Mouse (Mus musculus): ENCODE results near the gene Gm20388. TPM values are rescaled to one million over a fixed set of nuclear protein-coding genes. Genes with fewer than 3 reads are reported as not detected.

Gm20388 gene
- polyA plus RNA-seq, 1 experiment from 2014 or later: 7.4 TPM

- peaks cover 99% of the 10 kb centered on the region for H3K36me3 ChIP-seq
- H3K4me1 ChIP-seq: peaks cover 57% of the 10 kb centered on the region
- no peak overlapping the region for H3K27ac ChIP-seq
- no peak overlapping the region for H3K4me3 ChIP-seq (replicated peaks)
- no peak overlapping the region for H3K9ac ChIP-seq
- no peaks in the 10 kb centered on the region for H3K27me3 ChIP-seq
- no peaks in the 10 kb centered on the region for H3K9me3 ChIP-seq (replicated peaks)
- whole genome bisulfite sequencing: 66% methylated on average over 11 of the region's 11 CpGs
- no peak overlapping the region for H3K4me2 ChIP-seq
- ATAC-seq (replicated peaks; ENCODE audit: low FRiP score): no peak
These were observed 663.2 kb downstream of the Gm20388 start for GRCm38 (mm10) chr8:120573866-120574265.

DNA sequence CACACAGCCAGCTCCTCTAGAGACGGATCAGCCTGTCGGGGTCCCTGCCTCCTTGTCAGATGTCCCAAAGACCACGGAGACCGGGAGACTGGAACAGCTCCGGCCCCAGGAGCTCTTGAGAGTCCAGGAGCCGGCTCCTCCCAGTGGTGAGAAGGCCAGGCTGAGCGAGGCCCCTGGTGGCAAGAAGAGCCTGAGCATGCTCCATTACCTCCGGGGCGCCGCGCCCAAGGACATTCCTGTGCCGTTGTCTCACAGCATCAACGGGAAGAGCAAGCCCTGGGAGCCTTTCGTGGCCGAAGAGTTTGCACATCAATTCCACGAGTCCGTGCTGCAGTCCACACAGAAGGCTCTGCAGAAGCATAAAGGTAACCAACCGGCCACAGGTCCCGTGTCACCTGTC, 664.3 kb downstream of the Gm20388 start:
- 0 out of 2 replicates have a peak, but pooled peaks have one; percentile 17 for ATAC-seq (replicated peaks; ENCODE audit: low FRiP score)
- Histone ChIP-seq H3K36me3 (peaks cover 99% of the 10 kb centered on the region), H3K27me3 (no peaks in the 10 kb centered on the region), H3K9me3 (replicated peaks) (no peaks in the 10 kb centered on the region), H3K27ac (0 out of 2 replicates have a peak overlapping the region, but pooled peaks have one; percentile 10), H3K4me1 (peaks cover 57% of the 10 kb centered on the region), H3K4me3 (replicated peaks) (no peak overlapping the region), H3K4me2 (no peak overlapping the region), H3K9ac (no peak overlapping the region)
- WGBS: 58% methylated on average over 19 of the region's 19 CpGs

DNA sequence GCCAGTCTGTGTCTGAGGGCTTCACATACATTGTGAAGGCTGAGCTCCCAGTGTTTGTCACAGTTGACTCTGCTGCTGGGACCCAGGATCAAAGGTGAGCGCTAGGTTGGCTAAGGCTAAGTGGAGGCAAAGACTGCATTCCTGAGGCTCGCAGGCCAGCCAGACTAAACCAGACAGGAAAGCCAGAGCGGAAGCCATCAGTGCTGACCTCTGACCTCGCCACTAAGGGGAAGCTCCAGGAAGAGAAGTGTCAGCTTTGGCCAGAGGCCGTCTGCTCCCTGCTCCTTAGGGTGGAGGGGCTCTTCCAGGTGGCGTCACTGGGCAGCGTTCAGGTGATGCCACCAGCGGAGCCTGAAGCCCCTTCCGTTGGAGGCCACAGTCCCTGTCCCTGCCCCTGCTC, 665.2 kb downstream of the Gm20388 start:
- Histone ChIP-seq H3K36me3 (peaks cover 100% of the 10 kb centered on the region), H3K27me3 (no peaks in the 10 kb centered on the region), H3K4me3 (replicated peaks) (no peak overlapping the region), H3K27ac (peak overlapping the region; percentile 23; the same call in 1 of the 2 replicates), H3K4me1 (peaks cover 53% of the 10 kb centered on the region), H3K9me3 (replicated peaks) (no peaks in the 10 kb centered on the region), H3K4me2 (no peak overlapping the region), H3K9ac (0 out of 2 replicates have a peak overlapping the region, but pooled peaks have one; percentile 17)
- no peak; the same call in 1 of the 2 replicates for ATAC-seq (replicated peaks; ENCODE audit: low FRiP score)
- WGBS: 43% methylated on average over 9 of the region's 9 CpGs

DNA sequence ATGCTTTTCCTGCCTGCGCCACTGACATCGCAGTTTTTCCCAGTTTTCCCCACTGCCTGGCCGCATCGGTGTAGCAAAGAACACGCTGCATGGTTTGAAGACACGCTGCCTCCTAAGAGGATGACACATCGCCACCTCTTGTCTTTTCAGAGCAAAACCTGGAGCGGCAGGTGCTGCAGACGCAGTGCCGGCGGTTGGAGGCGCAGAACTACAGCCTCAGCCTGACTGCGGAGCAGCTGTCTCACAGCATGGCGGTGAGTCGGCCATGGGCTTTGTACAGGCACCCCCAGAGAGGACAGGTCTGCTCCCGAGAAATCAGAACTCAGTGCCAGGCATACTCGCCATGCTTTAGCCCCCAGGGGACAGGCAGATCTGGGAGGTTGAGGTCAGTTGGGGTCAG, 667.2 kb downstream of the Gm20388 start:
- no peaks in the 10 kb centered on the region for H3K9me3 ChIP-seq (replicated peaks)
- no peak overlapping the region for H3K9ac ChIP-seq
- no peak overlapping the region for H3K27ac ChIP-seq
- no peak overlapping the region for H3K4me3 ChIP-seq (replicated peaks)
- no peaks in the 10 kb centered on the region for H3K27me3 ChIP-seq
- ATAC-seq (replicated peaks; ENCODE audit: low FRiP score): no peak
- no peak overlapping the region for H3K4me2 ChIP-seq
- H3K4me1 ChIP-seq: peaks cover 47% of the 10 kb centered on the region
- WGBS: 92% methylated on average over 17 of the region's 17 CpGs
- H3K36me3 ChIP-seq: peaks cover 100% of the 10 kb centered on the region

- Histone ChIP-seq H3K36me3 (peaks cover 88% of the 10 kb centered on the region), H3K4me3 (replicated peaks) (no peak overlapping the region), H3K4me1 (peaks cover 30% of the 10 kb centered on the region), H3K27me3 (no peaks in the 10 kb centered on the region), H3K4me2 (no peak overlapping the region), H3K9me3 (replicated peaks) (no peaks in the 10 kb centered on the region), H3K27ac (no peak overlapping the region), H3K9ac (no peak overlapping the region)
- WGBS: 83% methylated on average over 8 of the region's 8 CpGs
- ATAC-seq (replicated peaks; ENCODE audit: low FRiP score): no peak
These were observed 669.8 kb downstream of the Gm20388 start for GRCm38 (mm10) chr8:120580336-120581000.

GRCm38 (mm10) chr8:120581329-120581728, 670.7 kb downstream of the Gm20388 start:
- Histone ChIP-seq H3K4me3 (replicated peaks) (no peak overlapping the region), H3K9ac (no peak overlapping the region), H3K4me2 (no peak overlapping the region), H3K36me3 (peaks cover 85% of the 10 kb centered on the region), H3K9me3 (replicated peaks) (no peaks in the 10 kb centered on the region), H3K27me3 (no peaks in the 10 kb centered on the region), H3K27ac (0 out of 2 replicates have a peak overlapping the region, but pooled peaks have one; percentile 16), H3K4me1 (peaks cover 21% of the 10 kb centered on the region)
- WGBS: 80% methylated on average over 12 of the region's 12 CpGs
- ATAC-seq (replicated peaks; ENCODE audit: low FRiP score): no peak

DNA sequence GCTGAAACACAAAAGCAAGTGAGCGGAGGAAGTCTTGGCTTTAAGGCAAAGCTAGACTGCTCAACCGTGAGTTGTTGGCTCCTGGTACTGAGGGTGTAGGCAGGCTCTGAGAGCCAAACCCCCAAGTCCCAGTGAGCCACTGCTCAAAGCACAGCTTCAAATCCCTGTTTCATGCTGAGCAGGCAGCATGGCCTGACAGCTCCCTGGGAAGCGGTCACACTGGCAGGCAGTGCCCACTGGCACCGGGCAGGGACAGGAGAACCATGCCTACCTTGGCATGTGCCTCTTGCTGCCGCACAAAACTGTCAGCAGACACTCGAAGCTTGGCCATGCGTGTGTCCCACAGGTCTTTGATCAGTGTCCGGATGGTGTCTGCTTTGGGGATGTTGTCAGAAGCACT, 671.2 kb downstream of the Gm20388 start:
- 0 out of 2 replicates have a peak overlapping the region, but pooled peaks have one; percentile 16 for H3K27ac ChIP-seq

GRCm38 (mm10) chr8:120585521-120585920, 674.9 kb downstream of the Gm20388 start:
- H3K27me3 ChIP-seq: no peaks in the 10 kb centered on the region
- H3K36me3 ChIP-seq: peaks cover 43% of the 10 kb centered on the region
- no peak for ATAC-seq (replicated peaks; ENCODE audit: low FRiP score)
- H3K9ac ChIP-seq: no peak overlapping the region
- no peaks in the 10 kb centered on the region for H3K9me3 ChIP-seq (replicated peaks)
- WGBS: 89% methylated on average over 10 of the region's 10 CpGs
- no peak overlapping the region for H3K27ac ChIP-seq
- H3K4me1 ChIP-seq: peaks cover 38% of the 10 kb centered on the region
- H3K4me2 ChIP-seq: no peak overlapping the region
- H3K4me3 ChIP-seq (replicated peaks): no peak overlapping the region

More for the DNA sequence above, 671.2 kb downstream of the Gm20388 start:
- Histone ChIP-seq H3K27me3 (no peaks in the 10 kb centered on the region), H3K4me1 (peaks cover 17% of the 10 kb centered on the region), H3K9ac (no peak overlapping the region), H3K4me2 (no peak overlapping the region), H3K9me3 (replicated peaks) (no peaks in the 10 kb centered on the region), H3K36me3 (peaks cover 80% of the 10 kb centered on the region), H3K4me3 (replicated peaks) (no peak overlapping the region)
- no peak for ATAC-seq (replicated peaks; ENCODE audit: low FRiP score)
- 79% methylated on average over 8 of the region's 8 CpGs for WGBS

DNA sequence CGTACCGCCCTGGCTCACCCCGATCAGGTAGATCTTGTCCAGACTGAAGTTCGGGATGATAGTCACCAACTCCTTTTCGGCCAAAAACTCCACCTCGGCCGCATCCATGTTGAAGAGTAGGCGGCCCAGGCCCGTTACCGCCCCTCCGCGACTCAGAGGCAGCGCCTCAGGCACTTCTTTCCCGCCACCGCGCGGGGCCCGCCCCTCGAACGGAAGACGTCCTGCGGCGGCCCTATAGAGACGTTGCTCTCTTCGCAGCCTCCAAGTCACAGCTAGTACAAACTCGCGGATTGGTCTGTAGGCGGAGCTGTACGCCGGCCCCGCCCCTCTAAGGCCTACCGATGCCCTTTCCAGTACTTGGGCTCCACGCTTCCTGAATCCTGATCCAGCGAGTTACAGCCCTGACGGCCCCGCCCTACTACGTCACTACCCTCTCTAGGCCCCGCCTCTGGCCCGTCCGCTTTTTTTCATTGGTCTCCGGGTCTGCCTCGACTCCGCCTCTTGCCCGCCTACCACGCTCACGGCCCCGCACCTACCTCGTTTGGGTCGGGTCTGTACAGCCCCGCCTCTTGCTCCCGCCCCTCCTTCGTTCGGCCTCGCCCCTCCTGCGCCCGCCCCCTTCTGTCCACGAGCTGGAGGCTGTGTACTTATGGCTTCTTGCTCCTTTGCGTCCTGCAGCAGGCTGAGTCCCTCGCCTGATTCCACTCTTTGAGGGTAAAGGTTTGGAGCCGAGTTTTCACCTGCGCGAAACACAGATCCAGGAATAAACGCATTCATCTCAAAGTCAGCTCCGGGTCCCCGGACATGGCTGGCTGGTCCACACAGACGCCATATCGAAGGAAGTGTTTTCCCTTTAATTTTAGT, 678.5 kb downstream of the Gm20388 start, which contains the start of gene Gins2:
Gene Gins2 (minus strand): TSS at position 397 of the 864 bp plus-strand sequence.
- H3K36me3 ChIP-seq: peaks cover 13% of the 10 kb centered on the region; the same call in 1 of the 2 replicates
- ATAC-seq (replicated peaks; ENCODE audit: low FRiP score): peak; percentile 99
- no peaks in the 10 kb centered on the region for H3K9me3 ChIP-seq (replicated peaks)
- H3K27ac ChIP-seq: peak within 1 kb of the TSS; percentile 84
- WGBS: under 1% methylated on average over 67 of the region's 67 CpGs
- H3K27me3 ChIP-seq: no peaks in the 10 kb centered on the region
- H3K9ac ChIP-seq: peak within 1 kb of the TSS; percentile 78
- peak within 1 kb of the TSS; percentile 91 for H3K4me2 ChIP-seq
- peaks cover 38% of the 10 kb centered on the region for H3K4me1 ChIP-seq
- peak within 1 kb of the TSS; percentile 81 for H3K4me3 ChIP-seq (replicated peaks)

DNA sequence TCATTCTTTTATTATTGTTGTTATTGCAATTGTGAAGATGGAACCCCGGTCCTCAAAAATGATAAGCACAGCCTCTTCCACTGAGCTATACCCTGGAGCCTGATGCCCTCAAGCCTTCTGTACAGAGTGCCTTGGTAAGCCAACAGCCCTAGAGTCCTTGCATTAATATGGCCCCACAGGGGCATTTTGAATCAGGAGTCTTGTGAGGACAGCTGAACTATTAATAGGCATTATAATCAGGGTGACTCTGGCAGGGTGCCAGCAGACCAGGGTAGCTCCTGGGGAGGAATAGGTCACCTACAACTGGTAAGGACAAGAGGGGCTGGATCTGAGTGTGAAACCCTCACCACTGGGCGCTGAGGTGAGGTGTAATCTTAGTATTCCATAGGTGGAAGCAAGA, 679.3 kb downstream of the Gm20388 start:
- WGBS: 50% methylated on average over 2 of the region's 2 CpGs
- Histone ChIP-seq H3K9ac (peak overlapping the region; percentile 37), H3K9me3 (replicated peaks) (no peaks in the 10 kb centered on the region), H3K4me2 (peak overlapping the region; percentile 65), H3K36me3 (peaks cover 10% of the 10 kb centered on the region; the same call in 1 of the 2 replicates), H3K4me3 (replicated peaks) (peak overlapping the region; percentile 48), H3K27ac (peak overlapping the region; percentile 76), H3K4me1 (peaks cover 31% of the 10 kb centered on the region), H3K27me3 (no peaks in the 10 kb centered on the region)
- ATAC-seq (replicated peaks; ENCODE audit: low FRiP score): no peak

GRCm38 (mm10) chr8:120591587-120592292, 681.1 kb downstream of the Gm20388 start:
- H3K9ac ChIP-seq: no peak overlapping the region
- no peaks in the 10 kb centered on the region for H3K9me3 ChIP-seq (replicated peaks)
- H3K27ac ChIP-seq: no peak overlapping the region
- H3K4me3 ChIP-seq (replicated peaks): no peak overlapping the region
- 67% methylated on average over 10 of the region's 10 CpGs for WGBS
- peaks cover 28% of the 10 kb centered on the region for H3K4me1 ChIP-seq
- no peak overlapping the region for H3K4me2 ChIP-seq
- no peaks in the 10 kb centered on the region for H3K27me3 ChIP-seq
- ATAC-seq (replicated peaks; ENCODE audit: low FRiP score): no peak
- H3K36me3 ChIP-seq: no peaks in the 10 kb centered on the region
